In the genomic region with DNA sequence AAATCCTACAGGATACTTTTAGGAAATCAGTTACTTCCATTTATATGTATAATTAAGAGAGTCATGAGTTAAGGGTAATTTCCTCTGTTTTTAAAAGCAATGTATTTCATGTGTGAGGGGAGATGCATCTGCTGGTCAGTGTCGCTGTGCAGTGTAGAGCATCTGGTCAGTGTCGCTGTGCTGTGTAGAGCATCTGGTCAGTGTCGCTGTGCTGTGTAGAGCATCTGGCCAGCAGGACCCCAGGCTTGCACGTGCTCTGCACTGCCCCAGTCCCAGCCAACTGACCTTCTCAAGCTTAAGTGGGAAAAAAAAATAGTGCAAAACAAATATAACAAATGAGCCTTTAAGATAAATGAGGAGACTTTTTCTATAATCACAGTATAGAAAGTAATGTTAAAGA, we compare ENCODE assay signal across 22 mouse cellular contexts.
"Had no signal": no experiment of that assay in that cellular context is flagged by ENCODE, and none has a peak within 500 bp of the region (broad histone marks: within the 10 kb centered on the region; RNA-seq: fewer than 3 reads in every experiment).

No protein-coding gene starts in this region.

- H3K27me3 ChIP-seq: heart, embryonic 13.5 days; heart, embryonic 15.5 days; hindbrain, embryonic 13.5 days; hindbrain, embryonic 15.5 days; kidney, embryonic 15.5 days; limb, embryonic 12.5 days; liver, embryonic 13.5 days had no signal

- H3K4me1 ChIP-seq: hindbrain, embryonic 13.5 days; hindbrain, embryonic 15.5 days; kidney, embryonic 15.5 days; limb, embryonic 10.5 days; limb, embryonic 12.5 days; liver, embryonic 13.5 days had no signal

- H3K9me3 ChIP-seq: heart, embryonic 13.5 days; heart, embryonic 15.5 days; hindbrain, embryonic 13.5 days; hindbrain, embryonic 15.5 days; kidney, embryonic 15.5 days; limb, embryonic 10.5 days; liver, embryonic 13.5 days had no signal

- H3K36me3 ChIP-seq: heart, embryonic 13.5 days; heart, embryonic 15.5 days; hindbrain, embryonic 13.5 days; hindbrain, embryonic 15.5 days; kidney, embryonic 15.5 days; limb, embryonic 10.5 days; limb, embryonic 12.5 days; liver, embryonic 13.5 days had no signal

- H3K4me3 ChIP-seq: heart, adult 2 months; heart, embryonic 13.5 days; heart, embryonic 15.5 days; hindbrain, embryonic 13.5 days; hindbrain, embryonic 15.5 days; kidney, embryonic 15.5 days; layer of hippocampus, adult 2 months; left cerebral cortex, adult 2 months; limb, embryonic 10.5 days; limb, embryonic 12.5 days; liver, embryonic 13.5 days had no signal

- DNase-seq: gastrocnemius, postnatal 14 days; gastrocnemius, postnatal 36 days; heart, adult 11 months; heart, adult 2 months; heart, postnatal 14 days; heart, postnatal 36 days; kidney, adult 11 months; kidney, postnatal 14 days; kidney, postnatal 4 days; liver; liver, embryonic 13.5 days had no signal

- ATAC-seq: hindbrain, postnatal 0 days; intestine, embryonic 16.5 days had no signal
